Mouse (Mus musculus): ENCODE data around the gene Rpl39.

- no peak for TF ChIP-seq CTCF (IDR thresholded peaks at IDR 0.05; ENCODE audit: low read depth, low read length)
- no peak for TF ChIP-seq POLR2A (IDR thresholded peaks at IDR 0.05; ENCODE audit: insufficient read depth, low read length)
- no peak for TF ChIP-seq EP300 (IDR thresholded peaks at IDR 0.05; ENCODE audit: insufficient read depth, low read depth, low read length)
Observed at GRCm38 (mm10) chrX:37048066-37048889, 36.9 kb downstream of the Rpl39 start, which contains the start of gene Sowahd.
